Mouse (Mus musculus) neutrophil, adult 5-6 weeks (primary cell): ENCODE results near the gene Mdn1. TPM values are rescaled to one million over a fixed set of nuclear protein-coding genes. Genes with fewer than 3 reads are reported as not detected.

Experiments used
- ATAC-seq: fragments of 151-379, 151-347 bp; 2 replicates; pipeline ENCODE4 v1.8.0; 2017; ENCODE audit warnings: mild to moderate bottlenecking, moderate TSS enrichment; ENCODE audit not compliant: insufficient number of reproducible peaks, poor library complexity, low FRiP score, severe bottlenecking; ENCODE audit errors: extremely low read depth
- total RNA-seq: library from RNA; stranded (forward); fragments of 200-1000 nt; gene quantifications from 2 replicates; pipeline ENCODE4 v1.2.3, GENCODE M21; 2017

The Mdn1 gene
- total RNA-seq = 54.0 and 64.7 TPM in 2 replicates

DNA sequence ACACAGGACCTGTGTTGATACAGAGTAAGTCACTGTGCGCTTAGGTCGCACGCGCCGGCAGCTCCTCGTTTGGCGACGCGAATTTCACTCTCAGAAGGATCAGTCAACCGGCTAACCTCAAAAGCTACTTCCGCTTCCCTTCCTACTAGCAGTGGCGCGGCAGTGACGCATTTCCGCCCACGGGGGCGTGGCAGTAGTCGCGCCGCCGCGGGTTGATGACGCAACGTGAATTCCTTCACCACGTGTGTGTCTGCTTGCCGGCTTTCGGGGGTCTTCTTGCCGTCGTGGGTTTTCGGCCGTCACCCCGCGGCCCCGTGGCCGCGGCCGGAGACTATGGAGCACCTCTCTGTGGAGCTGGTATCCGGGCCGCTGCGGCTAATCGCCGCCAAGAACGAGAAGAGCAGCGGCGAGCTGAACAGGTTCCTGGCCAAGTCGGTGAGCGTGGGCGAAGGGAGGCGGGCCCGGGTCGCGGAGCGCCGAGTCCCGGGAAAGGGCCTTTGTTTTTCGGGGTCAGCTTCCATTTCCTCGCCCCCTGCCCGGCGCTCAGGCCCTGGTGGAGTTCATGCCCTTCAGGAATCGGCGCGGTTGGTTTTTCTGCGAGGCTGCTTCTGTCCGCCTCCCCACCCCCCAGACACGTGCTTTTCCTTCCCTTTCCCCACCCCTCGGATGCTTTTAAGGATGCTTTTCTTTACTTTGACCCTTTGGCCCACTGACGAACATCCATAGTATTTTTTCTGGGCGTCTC is at the start of gene Mdn1:
Mdn1 (plus strand) TSS at position 202 of the 745 bp plus-strand sequence.
- ATAC-seq = peak; percentile 99

DNA sequence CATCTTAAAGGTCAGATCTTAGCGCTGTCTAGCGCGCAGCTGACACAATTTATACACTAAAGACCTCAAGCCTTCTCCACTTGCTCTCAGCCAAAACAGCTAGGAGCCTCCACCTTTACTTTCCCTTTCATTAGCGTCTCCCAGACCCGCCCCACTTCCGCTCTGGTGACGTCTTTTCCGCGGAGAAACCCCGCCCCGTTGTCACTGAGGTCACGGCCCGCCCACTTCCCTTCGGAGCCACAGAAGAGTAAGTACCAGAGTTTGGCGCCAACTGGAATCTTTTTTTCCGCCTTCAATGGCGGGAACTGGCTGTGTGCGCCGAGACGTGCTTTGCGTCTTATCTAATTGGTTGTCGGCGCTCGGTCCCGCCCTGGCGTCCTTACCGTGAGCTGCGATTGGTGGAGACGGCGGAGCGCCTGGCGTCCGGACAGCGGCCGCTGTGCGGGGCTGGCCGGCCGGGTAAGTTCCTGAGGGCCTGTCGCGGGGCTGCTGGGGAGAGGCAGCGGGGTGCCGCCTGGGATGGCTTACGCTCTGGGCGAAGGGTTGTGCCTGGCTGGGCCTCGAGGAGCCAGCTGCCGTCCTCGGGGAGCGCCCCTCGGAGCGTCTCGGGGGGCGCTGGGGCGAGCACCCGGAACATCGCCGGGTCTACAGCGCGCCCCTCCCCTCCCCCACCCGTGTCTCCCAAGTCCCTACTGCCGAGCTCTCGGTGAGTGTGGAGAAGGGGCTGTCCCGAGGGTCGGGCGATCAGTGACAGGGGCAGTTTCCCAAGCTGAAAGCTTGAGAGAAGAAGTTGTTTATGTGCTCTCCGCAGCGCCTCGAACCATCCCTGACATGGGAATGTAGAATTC is 41.7 kb upstream of the Mdn1 start, which contains the start of gene Casp8ap2:
Casp8ap2 (plus strand) TSS at position 418 of the 848 bp plus-strand sequence.
- peak; percentile 99 for ATAC-seq

DNA sequence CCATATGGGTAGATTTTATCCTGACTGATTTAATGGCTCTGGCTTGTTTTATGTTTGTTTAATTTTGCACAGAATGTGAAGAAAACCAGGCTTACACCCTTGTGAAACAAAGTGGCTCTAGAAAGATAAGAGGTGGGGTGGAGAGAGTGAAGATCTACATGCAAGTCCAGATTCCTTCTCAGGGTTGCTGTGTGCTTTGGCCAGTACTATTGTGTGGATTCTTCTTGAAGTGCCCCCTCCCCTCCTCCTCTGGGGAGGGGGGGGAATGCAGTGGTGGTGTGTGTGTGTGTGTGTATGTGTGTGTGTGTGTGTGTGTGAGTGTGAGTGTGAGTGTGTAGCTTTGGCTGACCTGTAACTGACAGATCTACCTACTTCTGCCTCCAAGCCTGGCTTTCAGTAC is 35.3 kb upstream of the Mdn1 start:
- no peak for ATAC-seq

DNA sequence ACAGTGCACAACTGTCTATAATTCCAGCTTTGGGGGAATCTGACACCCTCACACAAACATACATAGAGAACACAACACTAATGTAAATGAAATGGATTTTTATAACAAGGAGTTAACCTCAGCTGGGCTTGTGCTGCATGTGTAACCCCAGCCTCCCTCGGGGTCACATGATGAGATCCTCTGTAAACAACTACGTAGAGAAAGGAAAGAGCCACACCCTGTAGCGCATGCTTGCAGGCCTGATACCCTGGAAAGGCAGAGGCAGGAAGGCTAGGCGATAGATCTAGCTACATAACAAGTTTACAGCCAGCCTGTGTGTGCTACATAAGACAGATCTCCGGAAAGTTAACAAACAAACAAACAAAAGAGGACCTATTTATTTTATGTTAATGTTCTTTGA is 5.2 kb upstream of the Mdn1 start:
- ATAC-seq = no peak

DNA sequence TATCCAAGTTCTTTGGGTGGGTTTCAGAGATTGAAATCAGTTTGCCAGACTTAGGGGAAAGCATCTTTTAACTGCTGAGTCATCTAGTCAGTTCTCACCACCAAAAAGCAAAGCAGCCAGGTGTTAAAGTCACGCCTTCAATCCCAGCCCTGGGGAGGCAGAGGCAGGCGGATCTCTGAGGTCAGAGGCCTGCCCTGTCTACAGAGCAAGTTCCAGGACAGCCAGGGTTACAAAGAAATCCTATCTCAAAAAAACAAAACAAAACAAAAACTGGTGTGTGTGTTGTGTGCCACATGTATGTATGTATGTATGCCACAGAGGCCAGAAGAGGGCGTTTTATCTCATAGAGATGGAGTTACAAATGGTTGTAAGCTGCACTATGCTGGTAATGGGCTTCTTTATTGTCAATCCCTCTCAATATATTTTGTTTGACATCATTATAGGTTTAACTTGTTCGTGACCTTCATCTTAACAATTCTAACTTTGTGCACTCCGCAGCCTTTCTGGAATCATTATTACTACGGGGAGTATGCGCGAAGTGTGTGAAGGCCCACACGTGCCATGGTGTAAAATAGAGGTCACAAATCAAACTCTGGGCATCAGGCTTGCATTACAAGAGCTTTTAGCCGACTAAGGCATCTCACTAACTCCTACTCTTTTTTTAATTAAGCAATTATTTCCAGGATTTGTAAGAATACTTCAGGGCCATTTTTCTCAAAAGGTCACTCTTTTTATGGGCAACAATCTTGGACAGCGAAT is 594 bp upstream of the Mdn1 start:
- ATAC-seq = no peak

DNA sequence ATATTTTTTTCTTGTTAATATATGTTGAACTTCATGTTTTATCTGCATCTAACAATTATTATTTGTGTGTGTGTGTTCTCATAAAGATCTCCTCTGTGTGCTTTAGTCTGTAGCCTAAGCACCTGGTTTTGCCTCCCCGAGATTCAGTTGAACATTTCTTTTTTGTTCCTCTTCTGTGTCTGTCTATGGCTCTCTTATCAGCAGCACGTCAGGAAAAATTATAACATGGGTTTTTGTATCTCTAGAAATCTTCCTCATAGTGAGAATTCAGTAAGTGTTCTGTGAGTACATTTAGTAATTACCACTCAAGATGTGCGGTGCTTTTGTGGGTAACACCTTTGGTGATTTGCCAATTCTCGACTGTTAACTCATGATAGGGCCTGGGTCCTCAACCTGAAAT is 8.9 kb downstream of the Mdn1 start:
- ATAC-seq = no peak

DNA sequence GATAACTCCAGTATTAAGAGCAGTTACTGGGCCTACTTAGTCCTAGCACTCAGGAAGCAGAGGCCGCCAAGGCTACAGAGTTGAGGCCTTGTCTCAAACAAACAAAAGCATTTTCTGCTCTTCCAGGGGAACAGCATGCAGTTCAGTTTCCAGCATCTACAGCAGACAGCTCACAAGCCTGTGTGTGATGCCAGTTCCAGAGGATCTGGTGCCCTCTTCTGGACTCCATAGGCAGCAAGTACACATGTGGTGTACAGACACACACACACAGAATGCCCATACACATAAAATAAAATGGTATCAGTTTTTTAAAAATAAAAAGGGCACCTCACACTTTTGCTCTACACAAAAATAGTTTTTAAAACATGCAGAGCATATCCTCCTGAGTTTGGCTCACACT is 11.4 kb downstream of the Mdn1 start:
- ATAC-seq = no peak

DNA sequence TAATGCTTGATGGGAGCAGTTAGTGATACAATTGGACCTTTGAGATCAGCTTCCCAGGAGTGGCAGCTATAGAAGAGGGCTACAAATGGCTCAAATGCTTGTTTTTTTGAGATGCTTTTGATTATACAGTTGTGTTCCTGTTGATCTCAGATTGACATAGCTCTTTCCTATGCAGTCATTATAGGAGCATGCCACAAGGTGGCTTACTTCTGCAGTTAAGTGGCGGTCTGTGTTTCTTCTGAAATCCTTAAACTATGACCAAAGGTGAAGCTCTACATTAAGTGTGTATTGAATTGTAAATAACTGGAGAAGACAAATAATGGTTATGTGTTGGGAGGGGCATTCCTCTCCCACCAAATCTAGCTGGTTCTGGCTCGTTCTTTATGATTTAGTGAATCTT is 12.9 kb downstream of the Mdn1 start:
- no peak for ATAC-seq

DNA sequence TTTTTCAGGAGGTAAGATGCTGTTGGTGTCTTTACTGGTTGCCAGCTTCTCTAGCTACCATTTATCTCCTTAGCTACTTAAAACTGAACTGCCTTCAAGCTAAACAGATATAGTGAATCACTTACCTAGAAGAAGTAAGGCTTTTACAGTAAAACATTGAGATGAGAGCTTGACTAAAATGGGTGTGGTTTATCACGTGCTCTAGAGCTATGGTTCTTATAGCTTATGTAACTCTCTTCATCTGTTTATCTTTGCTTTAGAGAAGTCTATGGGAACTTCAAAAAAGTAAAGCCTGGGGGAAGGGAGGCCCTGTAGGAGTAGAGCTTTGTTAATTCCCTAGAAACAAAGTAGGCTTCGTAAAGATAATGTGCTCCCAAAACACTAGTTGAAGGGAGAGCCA is 17.1 kb downstream of the Mdn1 start:
- ATAC-seq = no peak

DNA sequence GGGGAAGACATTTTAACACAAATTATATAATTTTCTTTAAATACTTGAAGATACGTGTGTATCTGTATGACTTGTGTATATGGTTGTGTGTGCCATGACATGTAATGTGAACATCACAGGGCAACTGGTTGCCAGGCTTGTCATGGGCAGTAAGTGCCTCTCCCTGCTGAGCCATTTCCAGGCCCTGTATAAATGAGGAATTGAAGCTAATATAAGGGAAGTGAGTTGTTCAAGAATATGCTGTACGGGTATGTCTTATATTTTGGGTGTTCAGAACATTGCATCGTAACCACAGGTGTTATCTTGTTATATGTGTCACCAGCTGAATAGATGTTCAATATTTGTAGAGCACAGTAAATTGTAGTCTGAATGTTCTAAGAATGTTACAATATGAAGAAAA is 20.6 kb downstream of the Mdn1 start:
- no peak for ATAC-seq

DNA sequence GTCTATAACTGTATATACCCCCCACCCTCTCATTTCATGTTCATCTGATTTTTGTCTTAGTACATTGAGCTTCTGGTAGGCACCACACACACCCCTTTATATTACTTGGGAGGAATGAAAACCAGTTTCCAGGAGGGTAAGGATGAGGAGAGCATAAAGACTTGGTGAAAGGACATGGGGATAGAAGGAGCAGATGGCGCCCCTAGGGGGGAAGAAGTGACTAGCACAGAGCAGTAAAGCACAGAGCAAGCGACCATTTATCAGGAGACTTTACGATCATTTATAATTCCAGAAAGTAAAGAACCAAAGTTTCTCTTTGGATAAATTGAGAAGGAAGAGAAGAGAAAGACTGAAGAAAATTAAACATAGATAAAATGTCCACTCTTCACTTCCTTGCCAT is 23.9 kb downstream of the Mdn1 start:
- no peak for ATAC-seq

DNA sequence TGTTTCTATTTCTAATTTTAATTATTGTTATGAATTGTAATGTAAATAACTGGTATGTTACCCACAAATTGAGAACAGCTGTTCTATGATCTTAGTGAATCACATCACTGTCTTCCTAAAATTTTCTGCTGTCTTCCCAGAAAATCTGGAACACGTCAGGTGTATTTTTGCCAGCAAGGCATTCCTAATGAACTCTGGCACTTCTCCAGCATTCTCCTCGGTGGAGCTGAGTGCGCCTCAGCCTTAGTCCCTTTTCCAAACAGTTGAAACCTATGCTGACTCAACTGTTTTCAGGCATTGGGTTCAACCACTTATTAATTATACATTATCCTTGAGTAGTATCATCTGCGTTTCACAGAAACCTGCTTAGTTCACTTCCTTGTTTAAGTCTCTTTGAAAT is 25.6 kb downstream of the Mdn1 start:
- no peak for ATAC-seq

DNA sequence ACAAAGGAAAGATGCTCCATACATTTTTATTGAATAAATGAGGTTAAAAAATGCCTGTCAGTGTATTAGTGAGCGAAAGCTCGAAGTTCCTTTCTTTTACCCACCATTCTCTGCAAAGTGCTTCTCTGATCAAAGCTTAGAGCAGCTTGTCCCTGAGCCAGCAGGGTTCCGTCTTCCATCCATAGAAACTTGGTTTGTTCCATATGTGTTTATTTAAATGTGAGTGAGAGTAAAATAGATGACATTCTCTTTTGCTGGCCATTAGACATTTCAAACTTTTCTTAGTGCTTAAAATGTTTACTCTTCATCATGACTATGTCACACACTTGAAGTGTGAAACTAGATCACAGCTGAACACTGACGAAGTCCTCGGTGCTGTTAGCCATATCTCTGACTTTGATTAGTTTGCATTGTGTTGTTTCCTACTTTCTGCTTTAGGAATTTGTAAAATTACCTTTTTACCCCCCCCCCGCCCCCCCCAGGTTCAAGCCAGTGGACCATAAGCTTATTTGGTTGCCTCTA is 26.2 kb downstream of the Mdn1 start:
- ATAC-seq = no peak

DNA sequence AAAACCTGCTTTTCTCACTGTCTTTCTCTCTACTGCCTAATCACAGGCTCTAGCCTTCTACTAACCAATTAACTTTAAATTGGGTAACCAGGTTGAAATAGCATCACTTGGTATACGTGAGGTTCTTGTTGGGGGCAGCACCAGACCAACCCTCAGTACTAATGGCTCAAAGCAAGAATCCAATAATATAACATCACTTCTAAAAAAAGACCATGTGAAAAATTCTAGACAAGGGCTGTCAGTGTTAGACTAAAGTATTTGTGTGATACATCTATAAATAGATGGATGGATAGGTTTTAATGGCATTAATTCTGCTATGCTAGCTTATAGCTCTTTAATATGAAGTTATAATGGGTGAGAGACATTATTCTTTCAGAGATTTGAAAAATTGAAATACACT is 60.8 kb downstream of the Mdn1 start:
- ATAC-seq = no peak

DNA sequence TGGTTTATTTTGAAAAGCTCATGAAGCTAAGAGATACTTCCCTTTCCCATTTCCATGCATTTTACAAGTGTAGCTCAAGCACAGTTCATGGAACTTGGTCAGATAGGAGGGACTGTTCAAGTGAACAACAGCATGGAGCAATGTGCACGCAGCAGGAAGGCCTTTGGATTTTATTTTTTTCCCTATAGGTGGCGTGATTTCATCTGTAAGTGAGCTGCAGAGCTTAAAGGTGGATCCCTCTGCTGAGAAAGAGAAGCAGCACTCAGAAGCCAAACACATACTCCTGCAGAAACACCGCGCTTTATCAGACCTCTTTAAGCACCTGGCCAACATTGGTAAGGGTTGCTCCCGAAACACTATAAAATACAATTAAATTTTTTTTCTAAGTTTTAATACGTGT is 88.5 kb downstream of the Mdn1 start:
- ATAC-seq = no peak

DNA sequence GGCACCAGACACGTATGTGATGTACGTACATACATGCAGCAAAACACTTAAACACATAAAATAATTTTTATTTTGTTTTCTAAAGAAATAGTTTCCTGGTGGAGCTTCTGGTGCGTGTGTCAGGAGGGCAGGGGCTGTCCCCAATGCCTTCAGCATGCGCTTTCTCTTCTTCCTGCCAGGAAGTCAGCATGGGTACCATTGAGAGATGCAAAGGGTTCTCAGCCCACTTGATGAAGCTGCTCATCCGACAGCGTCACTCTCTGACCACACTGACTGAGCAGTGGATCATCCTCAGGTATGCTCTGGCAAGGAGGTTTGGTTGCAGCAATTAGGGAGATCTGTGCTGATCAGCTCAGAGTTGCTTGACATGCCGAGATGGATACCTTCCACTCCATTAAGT is 91.5 kb downstream of the Mdn1 start:
- ATAC-seq = no peak

DNA sequence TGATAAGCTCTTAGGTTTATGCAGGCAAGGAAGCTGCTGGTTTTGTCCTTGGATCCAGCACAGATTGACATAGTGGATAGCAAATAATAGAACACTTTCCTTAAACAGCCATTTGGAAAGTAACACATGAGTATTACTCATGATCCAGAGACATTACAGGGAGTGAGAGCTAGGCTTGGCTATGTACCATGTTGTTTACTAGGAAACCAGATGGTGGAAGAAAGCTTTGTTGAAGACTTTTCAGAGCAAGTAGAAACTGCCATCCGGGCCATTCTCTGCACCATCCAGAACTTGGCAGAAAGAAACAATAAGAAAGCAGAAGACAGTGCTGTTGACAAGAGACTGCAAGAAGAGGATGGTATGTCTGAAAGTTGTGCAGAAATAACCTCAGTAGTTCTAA is 93.8 kb downstream of the Mdn1 start:
- no peak for ATAC-seq

DNA sequence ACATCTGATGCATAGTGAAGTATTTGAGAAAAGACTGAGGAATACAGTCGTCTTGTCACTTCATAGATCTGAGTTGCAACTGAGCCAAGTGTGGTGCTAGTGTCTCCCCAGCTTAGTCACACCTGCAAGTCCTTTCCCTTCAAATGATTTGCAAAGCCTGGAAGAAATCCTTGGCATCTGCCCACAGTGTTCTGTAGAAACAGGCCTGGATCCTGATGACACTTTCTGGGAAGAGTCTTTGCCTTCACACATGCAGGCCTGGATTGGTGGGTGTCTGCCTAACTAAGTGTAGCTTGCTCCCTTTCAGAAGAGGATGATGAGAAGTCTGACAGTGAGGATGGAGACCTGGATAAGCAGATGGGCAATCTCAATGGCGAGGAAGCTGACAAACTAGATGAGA is 100.5 kb downstream of the Mdn1 start:
- no peak for ATAC-seq

DNA sequence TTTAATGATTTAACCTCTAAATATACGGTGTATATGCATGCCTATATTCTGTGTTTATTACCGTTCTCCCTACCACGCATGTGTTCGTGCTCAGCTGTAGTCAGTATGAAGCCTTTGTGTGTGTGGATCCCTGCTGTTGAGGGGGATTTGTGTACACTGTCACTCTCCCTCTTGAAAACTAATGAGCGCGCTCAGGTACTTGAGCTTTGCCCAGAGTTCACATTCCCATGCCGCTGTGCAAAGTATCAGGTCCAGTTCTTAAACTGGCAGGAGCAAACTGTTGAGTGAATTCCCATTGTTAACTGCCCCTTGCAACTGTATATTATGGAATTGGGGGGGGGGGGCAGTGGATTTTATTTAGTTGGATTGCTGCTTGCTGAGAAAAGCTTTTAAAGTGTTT is 110.6 kb downstream of the Mdn1 start:
- ATAC-seq = no peak
